Mouse (Mus musculus) cortical plate, adult 2 months (tissue): ENCODE data around the gene Rbm4b. TPM values are rescaled to one million over a fixed set of nuclear protein-coding genes. Genes with fewer than 3 reads are reported as not detected.

Experiments
- H3K27ac ChIP-seq: fragments of 200-500 bp; 2 replicates; pipeline ENCODE4 v1.5.1; 2012; ENCODE audit warnings: low read length, control low read depth, inconsistent platforms; ENCODE audit not compliant: insufficient read depth
- H3K4me1 ChIP-seq: fragments of 200-500 bp; 2 replicates; pipeline ENCODE4 v1.6.1; 2011; ENCODE audit warnings: low read length; ENCODE audit not compliant: control insufficient read depth, insufficient read depth
- H3K4me3 ChIP-seq: fragments of 200-500 bp; 2 replicates; pipeline ENCODE4 v1.5.1; 2011; ENCODE audit warnings: mild to moderate bottlenecking, low read length, control low read depth; ENCODE audit not compliant: insufficient read depth
- CTCF ChIP-seq: fragments of 200-500 bp; IDR thresholded peaks from 2 replicates; pipeline ENCODE4 v1.5.1; 2011; ENCODE audit warnings: mild to moderate bottlenecking, control low read depth, low read length; ENCODE audit not compliant: insufficient read depth; ENCODE audit errors: extremely low read depth
- POLR2A ChIP-seq: fragments of 200-500 bp; IDR thresholded peaks from 2 replicates; pipeline ENCODE4 v1.6.1; 2011; ENCODE audit warnings: mild to moderate bottlenecking, low read length, control low read depth; ENCODE audit not compliant: insufficient read depth; ENCODE audit errors: extremely low read depth
- polyA plus RNA-seq: library from polyadenylated mRNA; depleted of rRNA; stranded (reverse); fragments of >200 nt; gene quantifications from 2 replicates; pipeline ENCODE4 v1.2.3, GENCODE M21; 2012

The Rbm4b gene
- polyA plus RNA-seq, 1 experiment = 17.8 TPM

GRCm38 (mm10) chr19:4742229-4742628 is 14.1 kb upstream of the Rbm4b start:
- TF ChIP-seq POLR2A (no peak), CTCF (no peak)
- no peak overlapping the region for H3K27ac ChIP-seq
- no peak overlapping the region for H3K4me3 ChIP-seq
- no peaks in the 10 kb centered on the region for H3K4me1 ChIP-seq

GRCm38 (mm10) chr19:4743524-4743923 is 12.8 kb upstream of the Rbm4b start:
- TF ChIP-seq POLR2A (no peak), CTCF (peak; percentile 57)
- Histone ChIP-seq H3K4me1 (no peaks in the 10 kb centered on the region), H3K27ac (no peak overlapping the region), H3K4me3 (no peak overlapping the region)

- no peaks in the 10 kb centered on the region for H3K4me1 ChIP-seq
- no peak for TF ChIP-seq POLR2A
- no peak for TF ChIP-seq CTCF
- H3K27ac ChIP-seq = no peak overlapping the region
- no peak overlapping the region for H3K4me3 ChIP-seq
Measured at GRCm38 (mm10) chr19:4744026-4744425, 12.3 kb upstream of the Rbm4b start.

GRCm38 (mm10) chr19:4745057-4745456 is 11.2 kb upstream of the Rbm4b start:
- H3K27ac ChIP-seq = no peak overlapping the region
- no peaks in the 10 kb centered on the region for H3K4me1 ChIP-seq
- TF ChIP-seq CTCF (no peak), POLR2A (no peak)

GRCm38 (mm10) chr19:4745681-4746080 is 10.6 kb upstream of the Rbm4b start:
- TF ChIP-seq CTCF (no peak), POLR2A (no peak)
- Histone ChIP-seq H3K4me1 (no peaks in the 10 kb centered on the region), H3K4me3 (no peak overlapping the region), H3K27ac (no peak overlapping the region)

More at GRCm38 (mm10) chr19:4745057-4745456, 11.2 kb upstream of the Rbm4b start:
- H3K4me3 ChIP-seq = no peak overlapping the region

GRCm38 (mm10) chr19:4746611-4747010 is 9.7 kb upstream of the Rbm4b start:
- no peak overlapping the region for H3K4me3 ChIP-seq
- H3K27ac ChIP-seq = no peak overlapping the region
- H3K4me1 ChIP-seq = no peaks in the 10 kb centered on the region
- TF ChIP-seq CTCF (no peak), POLR2A (no peak)

GRCm38 (mm10) chr19:4747631-4748312 is 8.5 kb upstream of the Rbm4b start:
- no peaks in the 10 kb centered on the region for H3K4me1 ChIP-seq
- no peak overlapping the region for H3K4me3 ChIP-seq
- TF ChIP-seq POLR2A (no peak), CTCF (no peak)
- H3K27ac ChIP-seq = no peak overlapping the region; the same call in 1 of the 2 replicates

- Histone ChIP-seq H3K4me3 (no peak overlapping the region), H3K27ac (no peak overlapping the region), H3K4me1 (no peaks in the 10 kb centered on the region)
- no peak for TF ChIP-seq POLR2A
- TF ChIP-seq CTCF = no peak
Measured at GRCm38 (mm10) chr19:4748493-4748892, 7.8 kb upstream of the Rbm4b start.

- H3K4me3 ChIP-seq = no peak overlapping the region
- no peaks in the 10 kb centered on the region for H3K4me1 ChIP-seq
- TF ChIP-seq POLR2A (no peak), CTCF (no peak)
- H3K27ac ChIP-seq = no peak overlapping the region
Measured at GRCm38 (mm10) chr19:4749975-4750374, 6.3 kb upstream of the Rbm4b start.

GRCm38 (mm10) chr19:4755565-4756192 is 618 bp upstream of the Rbm4b start:
- peak overlapping the region; percentile 55 for H3K4me3 ChIP-seq
- peaks cover 2% of the 10 kb centered on the region; the same call in 1 of the 2 replicates for H3K4me1 ChIP-seq
- H3K27ac ChIP-seq = peak overlapping the region; percentile 86
- peak; percentile 43; the same call in 1 of the 2 replicates for TF ChIP-seq POLR2A
- TF ChIP-seq CTCF = peak; percentile 96
